Mouse (Mus musculus): ENCODE measurements at regions not wholly inside any gene's neighbourhood (a gene's known extent, or its start where the extent isn't known, plus 50 kb on each side); places are given as distances from the start of the nearest gene placed in this dataset.

GRCm38 (mm10) chr6:17224852-17225251 lies 56.1 kb upstream of the Cav2 start:
- DNase-seq (ENCODE audit: low spot score in 2 of 2), result no peak

- no peak for DNase-seq (ENCODE audit: low spot score in 2 of 2)
Measured at GRCm38 (mm10) chr6:17226483-17226882, 54.5 kb upstream of the Cav2 start.
